Mouse (Mus musculus): Measurements from ENCODE around the gene Hivep3.

Gene Hivep3

GRCm38 (mm10) chr4:119816620-119817356 is 83.2 kb downstream of the Hivep3 start:
- DNase-seq: no peak

GRCm38 (mm10) chr4:119825956-119826355 is 92.4 kb downstream of the Hivep3 start:
- no peak for DNase-seq

- peak in 1 of 2 experiments; percentile 10 for DNase-seq
These were observed 94.8 kb downstream of the Hivep3 start for GRCm38 (mm10) chr4:119828386-119828785.

DNA sequence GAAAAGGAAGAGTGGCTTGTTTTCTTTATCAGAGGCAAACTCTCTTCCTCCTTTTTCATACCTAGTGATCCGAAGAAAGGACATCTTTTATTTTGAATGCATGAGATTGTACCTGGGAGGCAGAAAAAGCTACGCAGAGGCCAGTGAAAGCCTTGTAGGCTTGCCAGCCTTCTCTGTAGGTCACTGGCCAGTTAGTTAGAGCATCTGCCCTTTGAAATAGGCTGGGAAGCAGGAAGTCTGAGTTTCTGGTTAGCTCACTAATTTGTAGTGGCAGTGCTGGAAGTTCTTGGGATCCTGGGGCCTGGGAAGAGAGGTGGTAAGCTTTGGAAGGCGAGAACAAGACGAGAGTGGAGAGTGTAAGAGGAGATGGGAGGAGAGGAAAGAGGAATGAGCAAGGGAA is 95.4 kb downstream of the Hivep3 start:
- DNase-seq: no peak

GRCm38 (mm10) chr4:119833333-119833732 is 99.7 kb downstream of the Hivep3 start:
- no peak for DNase-seq

DNA sequence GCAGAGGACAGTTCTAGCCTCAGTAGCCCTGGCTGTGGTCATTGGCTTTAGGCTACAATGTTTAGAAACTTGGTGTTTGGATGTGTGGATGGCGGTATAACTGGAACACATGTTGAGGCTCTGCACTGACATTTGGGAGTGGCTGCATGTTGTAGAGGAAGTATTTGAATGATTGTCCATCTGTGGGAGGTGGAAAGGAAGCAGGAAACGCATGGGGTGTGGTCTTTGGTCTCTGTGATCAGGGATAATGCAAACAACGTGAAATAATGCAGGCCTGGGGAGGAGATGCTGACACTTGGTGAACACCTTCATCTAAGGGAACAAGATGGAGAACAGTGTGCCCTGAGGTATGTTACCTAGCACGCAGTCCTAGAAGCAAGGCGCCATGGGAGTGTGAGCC is 100.3 kb downstream of the Hivep3 start:
- no peak for DNase-seq

DNA sequence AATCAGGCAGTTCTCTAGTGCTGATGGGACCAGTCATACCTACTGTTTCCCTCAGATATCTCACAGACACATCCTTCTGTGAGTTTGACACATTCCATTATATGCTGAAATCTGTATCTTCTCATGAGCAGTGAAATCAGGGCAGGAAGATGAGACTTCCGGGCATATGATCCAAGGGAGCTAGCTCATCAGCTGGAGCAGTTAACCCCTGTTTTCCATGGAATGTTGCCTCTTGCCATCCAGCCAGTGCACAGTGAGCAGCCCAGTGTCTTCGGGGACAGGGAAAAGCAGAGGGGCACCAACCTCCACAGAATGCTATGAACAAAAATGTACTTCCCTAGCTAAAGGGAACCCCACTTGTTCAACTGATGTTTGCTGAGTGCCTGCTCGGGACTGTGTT is 102.6 kb downstream of the Hivep3 start:
- no peak for DNase-seq

DNA sequence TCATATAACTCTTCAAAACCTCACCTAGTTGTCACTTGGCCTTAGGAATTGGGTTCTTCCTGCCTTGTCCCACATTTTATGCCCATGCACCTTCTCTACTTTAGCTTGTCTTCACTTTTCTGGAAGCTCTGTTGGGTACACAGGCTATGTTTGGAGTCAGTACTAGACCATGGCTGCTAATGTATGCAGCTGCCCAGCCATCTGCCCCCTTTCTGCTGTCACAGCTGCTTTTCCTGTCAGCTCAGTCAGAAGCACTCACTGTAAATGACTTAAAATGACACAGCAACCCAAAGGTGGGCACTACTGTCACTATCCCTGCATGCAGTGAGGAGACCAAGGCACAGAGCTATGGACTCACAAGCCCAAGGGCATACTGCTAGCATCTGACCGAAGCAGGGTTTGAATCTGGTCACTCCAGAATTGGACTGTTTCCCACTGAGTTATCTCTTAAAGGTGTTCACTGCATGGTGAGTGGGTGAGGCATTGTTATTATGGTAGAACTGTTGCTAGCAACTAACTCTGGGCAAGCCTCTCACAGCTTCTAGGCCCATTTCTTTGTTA is 104.0 kb downstream of the Hivep3 start:
- DNase-seq: no peak

- DNase-seq: no peak
These were observed 104.7 kb downstream of the Hivep3 start for GRCm38 (mm10) chr4:119838308-119838707.

GRCm38 (mm10) chr4:119843294-119843693 is 109.7 kb downstream of the Hivep3 start:
- DNase-seq: no peak

DNA sequence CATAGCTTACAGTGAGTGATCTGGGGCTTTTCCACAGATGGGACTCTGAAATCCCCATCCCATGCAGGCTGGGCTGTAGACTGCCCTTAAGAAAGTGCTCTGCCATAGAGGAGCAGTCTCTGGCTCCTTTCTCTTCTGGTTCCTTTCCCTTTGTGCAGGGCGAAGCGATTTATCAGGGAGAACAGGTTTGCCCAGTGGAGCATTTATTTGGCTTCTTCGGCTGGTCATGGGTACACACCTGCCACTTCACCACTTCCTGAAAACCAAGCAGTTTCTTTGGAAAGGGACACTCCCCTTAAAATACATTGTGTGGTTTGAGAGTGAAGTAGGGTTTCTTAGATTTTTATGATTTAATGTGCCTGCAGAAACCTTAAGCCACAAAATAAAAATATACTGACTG is 110.7 kb downstream of the Hivep3 start:
- no peak for DNase-seq

DNA sequence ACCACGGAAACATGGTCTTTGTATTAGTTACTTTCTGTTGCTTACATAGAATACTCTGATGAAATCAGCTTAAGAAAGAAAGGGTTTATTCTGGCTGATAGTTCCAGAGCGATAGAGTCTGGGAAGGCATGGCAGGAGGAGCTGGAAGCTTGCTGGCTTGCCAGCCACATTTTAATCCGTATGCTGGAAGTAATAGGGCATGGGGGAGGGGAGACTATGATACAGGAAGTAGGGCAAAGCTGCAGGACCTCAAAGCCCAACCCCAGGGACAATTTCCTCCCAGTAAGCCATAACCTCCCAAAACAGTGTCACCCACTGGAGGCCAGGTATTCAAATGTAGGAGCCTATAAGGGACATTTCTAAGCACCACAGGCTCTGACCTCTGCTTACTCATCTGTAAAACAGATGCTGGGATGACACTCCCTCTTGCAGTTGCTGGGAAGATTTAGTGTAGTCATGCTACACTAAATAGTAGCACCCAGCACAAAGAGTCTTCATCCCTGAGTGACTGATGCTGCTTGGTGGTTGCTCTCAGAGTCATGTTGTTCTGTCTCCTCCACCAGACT is 112.1 kb downstream of the Hivep3 start:
- no peak for DNase-seq

DNA sequence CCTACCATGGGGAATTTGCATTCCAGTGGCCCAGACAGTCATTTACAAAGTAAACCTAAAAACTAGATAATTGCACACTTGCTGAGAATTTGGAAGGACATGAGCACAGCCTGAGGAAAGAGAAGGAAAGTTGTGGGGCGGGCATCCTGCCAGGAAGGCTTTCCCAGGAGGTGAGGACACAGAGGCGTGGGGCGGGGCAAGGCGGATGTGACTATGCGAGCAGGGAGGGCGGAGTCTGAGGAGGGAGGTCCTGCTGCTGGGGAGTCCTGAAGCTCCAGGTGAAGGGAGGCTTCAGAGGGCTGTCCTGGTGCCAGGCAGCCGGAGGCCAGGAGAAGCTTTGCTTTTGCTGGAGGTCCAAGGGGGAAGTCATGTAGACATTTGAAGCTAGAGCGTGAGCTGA is 118.9 kb downstream of the Hivep3 start:
- no peak for DNase-seq

DNA sequence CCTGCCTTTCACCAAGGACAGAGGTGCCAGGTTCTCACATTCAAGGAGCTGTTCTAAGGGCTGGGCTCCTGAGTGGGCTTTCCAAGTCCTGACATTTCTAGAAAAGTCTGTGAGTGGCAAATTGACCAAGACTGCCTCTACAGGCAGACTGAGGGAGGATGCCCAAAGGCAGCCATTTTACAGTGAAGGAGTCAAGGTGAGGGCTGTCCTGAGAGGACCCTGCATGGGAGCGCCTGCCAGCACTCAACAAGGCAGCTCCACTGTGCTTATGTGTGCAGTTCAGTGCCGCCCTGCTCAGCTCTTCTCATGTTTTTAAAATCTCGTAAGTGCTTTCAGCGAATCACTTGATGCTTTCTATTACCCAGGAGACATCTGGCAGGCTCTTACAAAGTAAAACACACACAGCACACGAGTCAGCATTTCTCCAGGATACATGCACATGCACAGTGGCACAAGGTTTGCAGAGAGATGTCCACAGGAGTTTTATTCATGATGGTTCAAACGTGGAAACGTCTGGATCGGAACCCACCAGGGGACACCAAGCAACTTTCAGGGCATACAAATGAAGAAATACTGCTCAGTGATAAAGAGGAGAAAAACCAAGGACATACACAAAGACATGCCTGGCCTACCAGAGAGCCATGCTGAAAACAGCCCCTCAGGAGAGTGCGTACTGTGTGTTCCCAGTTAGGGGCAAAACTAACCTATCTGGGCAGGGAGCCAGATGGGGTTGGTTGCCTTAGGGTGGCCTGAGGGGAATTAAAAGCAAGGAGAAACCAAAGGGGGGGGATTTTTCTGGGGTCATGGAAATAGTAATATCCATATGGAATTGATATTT is 120.9 kb downstream of the Hivep3 start:
- no peak for DNase-seq

DNA sequence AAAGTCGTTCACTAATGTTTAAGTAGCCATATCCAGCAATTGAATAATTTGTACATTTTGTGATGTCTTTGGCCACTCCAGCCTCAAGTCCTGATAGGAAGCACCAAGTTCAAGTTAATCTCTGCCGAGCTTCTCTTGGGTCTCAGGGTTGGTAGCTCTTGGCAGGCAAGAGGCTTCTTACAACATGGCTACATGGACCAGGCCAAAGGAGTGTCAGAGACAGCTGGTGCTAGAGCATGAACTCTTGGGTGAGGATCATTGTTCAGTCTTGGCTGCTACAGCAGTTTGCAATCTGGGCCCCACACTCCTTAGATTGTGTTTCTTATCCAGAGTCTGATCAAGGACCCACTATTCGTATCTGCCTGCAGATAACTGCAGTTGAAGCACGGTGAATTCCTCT is 125.9 kb downstream of the Hivep3 start:
- no peak for DNase-seq

GRCm38 (mm10) chr4:119861001-119861400 is 127.4 kb downstream of the Hivep3 start:
- DNase-seq: no peak

DNA sequence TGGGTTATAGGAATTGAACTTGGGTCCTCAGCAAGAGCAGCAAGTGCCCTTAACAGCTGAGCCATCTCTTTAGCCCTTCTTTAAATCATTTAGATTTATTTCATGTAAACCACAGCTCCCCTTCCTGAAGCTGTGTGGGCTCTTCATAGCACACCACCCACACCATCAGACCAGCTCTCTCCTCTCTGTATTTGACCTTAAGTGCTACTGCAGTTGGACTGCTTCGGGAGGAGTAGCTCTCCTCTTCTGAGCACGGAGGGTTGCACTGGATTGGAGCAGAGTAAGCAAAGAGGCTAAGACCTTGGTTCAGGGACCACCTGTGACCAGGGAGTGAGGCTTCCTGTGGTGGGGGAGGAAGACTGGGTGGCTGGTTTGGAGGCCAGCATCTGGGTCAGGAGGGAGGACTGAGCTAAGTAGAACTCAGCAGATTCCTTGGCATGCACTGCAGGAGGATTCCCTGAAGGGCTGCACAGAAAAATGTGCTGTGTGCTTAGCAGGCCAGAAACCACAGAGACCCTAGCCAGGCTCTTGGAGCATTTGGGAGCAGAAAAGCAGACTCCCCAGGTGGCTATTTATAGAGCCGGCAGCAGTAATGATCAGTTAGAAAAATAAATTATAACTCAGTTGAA is 132.4 kb downstream of the Hivep3 start:
- DNase-seq: no peak

GRCm38 (mm10) chr4:119867132-119867531 is 133.5 kb downstream of the Hivep3 start:
- DNase-seq: no peak

DNA sequence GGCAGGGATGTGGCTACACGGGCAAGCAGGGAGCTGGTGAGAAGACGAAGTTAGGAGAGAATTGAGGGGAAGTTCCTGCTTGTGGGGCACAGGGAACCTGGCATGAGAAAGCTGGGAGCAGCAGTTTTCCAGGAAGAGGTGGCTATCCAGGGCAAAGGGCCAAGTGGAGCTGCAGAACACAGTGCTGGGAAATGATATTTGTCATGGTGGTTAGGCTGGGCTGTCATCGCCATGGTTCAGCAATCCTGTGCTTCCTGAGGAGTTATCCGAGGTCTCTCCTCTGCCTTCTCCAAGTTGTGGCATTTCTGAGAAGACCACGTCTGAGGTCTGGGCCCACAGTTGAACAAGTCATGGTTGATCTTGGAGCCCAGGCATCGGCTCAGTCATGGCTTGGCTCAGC is 136.8 kb downstream of the Hivep3 start:
- no peak for DNase-seq

- no peak for DNase-seq
These were observed 137.9 kb downstream of the Hivep3 start for GRCm38 (mm10) chr4:119871441-119871840.

GRCm38 (mm10) chr4:119871861-119872582 is 138.4 kb downstream of the Hivep3 start:
- no peak for DNase-seq

DNA sequence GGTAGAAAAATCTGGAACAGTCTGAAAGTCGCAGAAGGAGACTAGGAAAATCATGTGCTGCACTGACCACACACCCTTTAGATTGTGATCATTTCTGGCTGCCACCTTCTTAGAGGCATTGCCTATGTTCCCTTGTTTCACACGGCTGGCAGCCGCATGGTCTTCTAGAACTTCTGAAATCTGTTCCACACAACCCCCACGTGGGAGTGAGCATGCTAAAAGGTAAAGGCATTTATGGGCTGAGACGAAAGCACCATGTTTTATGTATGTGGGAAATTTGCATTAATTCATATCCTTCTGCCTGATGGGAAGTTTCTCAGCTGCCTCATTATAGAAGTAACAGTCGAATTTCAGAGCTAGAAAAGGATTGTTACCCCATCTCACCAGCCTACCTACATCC is 140.4 kb downstream of the Hivep3 start:
- DNase-seq: no peak
